Mouse (Mus musculus) forebrain, embryonic 12.5 days (tissue): ENCODE measurements around the gene Ptpn14. TPM values are rescaled to one million over a fixed set of nuclear protein-coding genes. Genes with fewer than 3 reads are reported as not detected.

Experiments used
- ATAC-seq: fragments of 200-750 bp; cut with Nextera tagmentation; 2 replicates; pipeline ENCODE4 v1.8.0; 2017; ENCODE audit warnings: moderate TSS enrichment; ENCODE audit not compliant: low FRiP score
- H3K27ac ChIP-seq: fragments of 300-500 bp; sonication (generic); 2 replicates; pipeline ENCODE4 v1.5.1; 2016; ENCODE audit warnings: mild to moderate bottlenecking
- H3K27me3 ChIP-seq: fragments of 300-500 bp; sonication (generic); 2 replicates; pipeline ENCODE4 v1.6.1; 2016; ENCODE audit warnings: mild to moderate bottlenecking
- H3K36me3 ChIP-seq: fragments of 300-500 bp; sonication (generic); replicated peaks from 2 replicates; pipeline ENCODE4 v1.6.1; 2016; ENCODE audit warnings: mild to moderate bottlenecking
- H3K4me1 ChIP-seq: fragments of 300-500 bp; sonication (generic); 2 replicates; pipeline ENCODE4 v1.6.1; 2016
- H3K4me2 ChIP-seq: fragments of 300-500 bp; sonication (generic); 2 replicates; pipeline ENCODE4 v1.6.1; 2016; ENCODE audit warnings: mild to moderate bottlenecking, moderate library complexity
- H3K4me3 ChIP-seq: fragments of 300-500 bp; sonication (generic); replicated peaks from 2 replicates; pipeline ENCODE4 v1.5.1; 2016; ENCODE audit warnings: mild to moderate bottlenecking
- H3K9ac ChIP-seq: fragments of 300-500 bp; sonication (generic); 2 replicates; pipeline ENCODE4 v1.6.1; 2016; ENCODE audit warnings: mild to moderate bottlenecking
- H3K9me3 ChIP-seq: fragments of 300-500 bp; sonication (generic); 2 replicates; pipeline ENCODE4 v1.6.1; 2016
- WGBS: fragments of 180-500 bp; shearing (Covaris S2); methylation state at CpG from one replicate; pipeline ENCODE4 v1.1.7; 2016; 5-methylcytosine and 5-hydroxymethylcytosine counted together
- polyA plus RNA-seq: library from polyadenylated mRNA; unstranded; fragments of >200 nt; fragmentation: Nextera tagmentation; extraction: Ambion mirVana; gene quantifications from 2 replicates; pipeline ENCODE4 v1.2.1, GENCODE M21; 2016

Gene Ptpn14
- polyA plus RNA-seq, 1 experiment from 2014 or later, result 2.8 TPM

DNA sequence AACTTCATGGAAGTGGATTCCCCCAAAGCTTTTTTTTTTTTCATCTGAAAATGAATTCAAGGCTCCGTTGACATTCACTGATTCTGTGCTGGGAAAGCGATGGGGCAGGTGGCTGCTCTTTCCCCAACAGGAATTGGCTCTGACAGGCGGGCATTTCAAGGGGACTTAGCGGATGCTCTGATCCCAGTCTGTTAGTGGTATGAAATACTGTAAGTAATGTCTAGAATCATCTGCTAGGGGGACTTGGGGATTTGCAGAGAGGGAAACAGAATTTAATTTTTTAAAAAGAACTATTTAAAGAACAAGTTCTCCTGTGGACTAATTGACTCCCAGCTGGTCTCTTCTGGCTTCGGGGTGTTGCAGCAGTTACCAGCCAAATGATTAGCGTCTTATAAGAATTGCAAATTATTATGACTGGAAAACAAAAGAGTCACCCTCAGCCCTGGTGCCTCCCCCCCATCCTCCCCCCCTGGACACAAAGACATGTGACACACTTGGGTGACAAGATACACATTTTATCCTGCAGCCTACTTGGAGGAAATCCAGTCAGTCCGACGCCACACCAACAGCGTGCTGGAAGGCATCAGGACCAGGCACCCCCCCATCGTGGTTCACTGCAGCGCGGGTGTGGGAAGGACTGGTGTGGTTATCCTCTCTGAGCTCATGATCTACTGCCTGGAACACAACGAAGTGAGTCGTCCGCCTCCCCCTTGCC is 136.9 kb downstream of the Ptpn14 start:
- Histone ChIP-seq H3K36me3 (no peaks in the 10 kb centered on the region; the same call in 1 of the 2 replicates), H3K9ac (no peak overlapping the region), H3K4me3 (no peak overlapping the region), H3K4me2 (no peak overlapping the region), H3K27ac (0 out of 2 replicates have a peak overlapping the region, but pooled peaks have one; percentile 31), H3K9me3 (no peaks in the 10 kb centered on the region), H3K27me3 (no peaks in the 10 kb centered on the region), H3K4me1 (peaks cover 11% of the 10 kb centered on the region)
- no peak for ATAC-seq
- WGBS, result 74% methylated on average over 15 of the region's 15 CpGs

DNA sequence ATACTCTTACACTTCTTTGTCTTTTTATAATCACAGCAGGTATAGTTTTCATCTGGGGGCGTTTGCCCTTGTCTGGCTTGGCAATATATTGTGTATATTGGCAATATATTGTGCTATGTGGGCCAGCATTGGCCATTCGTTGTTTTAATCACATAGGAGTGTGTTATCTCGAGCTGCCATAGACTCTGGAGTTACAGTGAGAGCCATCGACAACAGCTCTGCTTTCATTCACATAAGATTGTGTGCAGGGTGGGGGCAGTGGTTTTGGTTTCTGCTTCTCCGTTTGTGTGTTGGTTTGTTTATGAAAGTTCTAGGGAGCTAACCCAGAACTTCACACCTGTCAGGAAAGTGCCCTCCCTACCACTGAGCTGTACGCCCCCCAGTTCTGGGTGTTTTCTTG is 138.6 kb downstream of the Ptpn14 start:
- no peak for ATAC-seq
- Histone ChIP-seq H3K27me3 (no peaks in the 10 kb centered on the region), H3K9me3 (no peaks in the 10 kb centered on the region), H3K27ac (no peak overlapping the region), H3K4me2 (no peak overlapping the region), H3K9ac (no peak overlapping the region), H3K36me3 (no peaks in the 10 kb centered on the region; the same call in 1 of the 2 replicates), H3K4me3 (no peak overlapping the region), H3K4me1 (peaks cover 8% of the 10 kb centered on the region)
- WGBS, result 90% methylated on average over 6 of the region's 6 CpGs

DNA sequence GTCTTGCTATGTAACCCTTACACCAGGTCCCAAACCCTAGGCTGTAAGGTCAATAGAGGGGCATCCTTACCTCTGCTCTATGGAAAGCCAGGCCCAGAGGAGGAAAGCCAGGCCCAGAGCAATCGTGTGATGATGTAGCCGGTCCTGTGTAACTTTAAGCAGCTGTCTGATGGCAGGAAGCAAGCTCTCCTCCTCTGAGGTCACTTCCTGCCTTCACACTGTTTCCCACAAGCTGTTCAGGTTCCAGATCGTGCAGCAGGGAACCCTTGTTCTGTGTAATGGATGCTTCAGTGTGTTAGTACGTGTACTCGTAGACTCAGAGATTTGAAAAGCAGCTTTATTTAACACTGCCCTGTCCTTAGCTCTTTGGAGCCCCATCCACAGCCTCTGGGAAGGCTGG is 139.0 kb downstream of the Ptpn14 start:
- ATAC-seq, result no peak
- H3K4me3 ChIP-seq, result no peak overlapping the region
- no peak overlapping the region for H3K27ac ChIP-seq
- no peak overlapping the region for H3K4me2 ChIP-seq
- H3K4me1 ChIP-seq, result peaks cover 8% of the 10 kb centered on the region
- H3K9me3 ChIP-seq, result no peaks in the 10 kb centered on the region
- H3K9ac ChIP-seq, result no peak overlapping the region
- no peaks in the 10 kb centered on the region for H3K27me3 ChIP-seq
- H3K36me3 ChIP-seq, result no peaks in the 10 kb centered on the region; the same call in 1 of the 2 replicates
- 85% methylated on average over 5 of the region's 5 CpGs for WGBS

DNA sequence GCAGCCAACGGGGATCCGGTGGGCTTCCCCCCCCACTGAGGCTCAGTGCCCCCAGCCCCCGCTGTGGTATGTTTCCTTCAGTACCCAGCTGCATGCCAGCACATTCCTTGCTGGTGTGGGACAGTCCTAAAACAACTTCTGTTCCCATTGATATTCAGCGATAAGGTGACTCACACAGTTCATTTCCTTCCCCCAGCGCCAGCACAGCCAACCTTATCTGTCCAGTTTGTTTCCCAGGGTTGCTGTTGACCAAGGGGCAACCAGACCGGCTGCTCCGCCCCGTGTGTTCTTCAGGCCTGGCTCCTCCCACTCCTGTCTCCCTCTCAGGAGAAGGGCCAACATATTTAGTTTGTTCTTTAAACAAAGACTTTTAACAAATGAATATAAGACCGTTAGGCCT is 139.4 kb downstream of the Ptpn14 start:
- H3K36me3 ChIP-seq, result no peaks in the 10 kb centered on the region; the same call in 1 of the 2 replicates
- H3K4me3 ChIP-seq, result no peak overlapping the region
- 72% methylated on average over 9 of the region's 9 CpGs for WGBS
- no peak overlapping the region for H3K27ac ChIP-seq
- H3K4me2 ChIP-seq, result no peak overlapping the region
- H3K9ac ChIP-seq, result no peak overlapping the region
- no peaks in the 10 kb centered on the region for H3K27me3 ChIP-seq
- peaks cover 8% of the 10 kb centered on the region for H3K4me1 ChIP-seq
- H3K9me3 ChIP-seq, result no peaks in the 10 kb centered on the region
- ATAC-seq, result no peak

DNA sequence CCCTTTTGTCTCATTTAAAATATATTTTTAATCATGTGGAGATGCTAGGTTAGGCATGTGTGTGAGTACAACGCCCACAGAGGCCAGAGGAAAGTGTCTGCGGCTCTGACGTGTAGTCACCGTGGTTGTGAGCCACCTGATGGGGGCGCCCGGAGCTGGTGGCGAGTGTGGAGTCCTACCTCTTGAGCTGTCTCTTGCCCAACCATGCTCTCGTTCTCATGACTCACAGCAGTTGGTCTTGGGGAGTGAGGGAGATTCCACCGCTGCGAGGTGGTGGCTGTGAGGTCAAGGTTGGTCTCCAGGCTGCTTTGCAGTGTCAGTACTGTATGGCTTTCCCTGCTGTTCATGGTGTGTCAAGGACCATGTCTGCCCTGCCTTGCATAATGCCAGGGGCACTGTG is 140.0 kb downstream of the Ptpn14 start:
- Histone ChIP-seq H3K27ac (no peak overlapping the region), H3K27me3 (no peaks in the 10 kb centered on the region), H3K4me2 (no peak overlapping the region), H3K9me3 (no peaks in the 10 kb centered on the region), H3K36me3 (no peaks in the 10 kb centered on the region; the same call in 1 of the 2 replicates), H3K4me3 (no peak overlapping the region), H3K4me1 (peaks cover 8% of the 10 kb centered on the region), H3K9ac (no peak overlapping the region)
- 87% methylated on average over 10 of the region's 10 CpGs for WGBS
- no peak for ATAC-seq

DNA sequence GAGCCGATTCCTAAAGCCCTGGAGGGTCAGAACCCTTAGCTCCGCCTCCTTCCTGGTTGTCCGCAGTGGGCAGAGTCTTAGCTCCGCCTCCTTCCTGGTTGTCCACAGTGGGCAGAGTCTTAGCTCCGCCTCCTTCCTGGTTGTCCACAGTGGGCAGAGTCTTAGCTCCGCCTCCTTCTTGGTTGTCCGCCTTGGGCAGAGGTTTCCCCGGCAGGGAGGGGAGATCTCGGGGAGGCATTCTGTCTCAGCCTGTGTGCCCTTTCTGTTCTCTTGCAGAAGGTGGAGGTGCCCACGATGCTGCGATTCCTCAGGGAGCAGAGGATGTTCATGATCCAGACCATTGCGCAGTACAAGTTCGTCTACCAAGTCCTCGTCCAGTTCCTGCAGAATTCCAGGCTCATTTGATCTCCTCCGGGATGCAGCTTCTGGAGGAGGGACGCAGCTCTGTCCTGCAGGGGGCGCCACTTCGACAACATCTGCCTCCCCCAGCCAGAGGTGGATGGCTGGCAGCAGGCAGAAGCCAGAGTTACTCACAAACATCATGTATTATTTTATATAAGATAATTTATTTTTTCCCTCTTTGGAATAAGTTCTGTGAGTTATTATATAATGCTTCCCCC is 141.7 kb downstream of the Ptpn14 start:
- WGBS, result 93% methylated on average over 18 of the region's 18 CpGs
- no peak overlapping the region for H3K4me2 ChIP-seq
- ATAC-seq, result no peak
- no peak overlapping the region for H3K4me3 ChIP-seq
- no peak overlapping the region for H3K9ac ChIP-seq
- H3K4me1 ChIP-seq, result peaks cover 4% of the 10 kb centered on the region; the same call in 1 of the 2 replicates
- H3K36me3 ChIP-seq, result no peaks in the 10 kb centered on the region; the same call in 1 of the 2 replicates
- H3K9me3 ChIP-seq, result no peaks in the 10 kb centered on the region
- H3K27me3 ChIP-seq, result no peaks in the 10 kb centered on the region
- no peak overlapping the region for H3K27ac ChIP-seq

DNA sequence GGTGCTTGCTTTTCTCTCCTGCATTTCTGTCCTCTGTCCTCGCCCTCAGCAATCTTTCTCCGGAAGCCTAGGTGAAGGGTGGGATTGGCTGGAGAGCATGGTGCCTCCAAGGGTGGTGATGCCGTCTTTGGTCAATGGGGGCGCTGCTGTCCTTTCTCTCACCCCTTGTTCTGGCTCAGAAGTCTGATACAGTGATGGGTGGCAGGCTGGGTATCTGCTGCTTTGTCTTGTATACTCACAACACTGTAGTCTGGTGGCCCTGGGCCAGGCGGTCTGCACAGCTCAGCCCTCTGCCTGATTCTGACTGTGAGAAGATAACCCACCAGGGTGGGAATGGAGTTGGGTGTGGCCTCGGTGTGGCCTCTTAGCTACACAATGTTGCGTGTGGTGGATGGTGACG is 142.5 kb downstream of the Ptpn14 start:
- ATAC-seq, result no peak
- WGBS, result 83% methylated on average over 8 of the region's 8 CpGs
- Histone ChIP-seq H3K4me3 (no peak overlapping the region), H3K27me3 (no peaks in the 10 kb centered on the region), H3K27ac (no peak overlapping the region), H3K9me3 (no peaks in the 10 kb centered on the region), H3K36me3 (no peaks in the 10 kb centered on the region; the same call in 1 of the 2 replicates), H3K9ac (no peak overlapping the region), H3K4me1 (peaks cover 4% of the 10 kb centered on the region; the same call in 1 of the 2 replicates), H3K4me2 (no peak overlapping the region)

DNA sequence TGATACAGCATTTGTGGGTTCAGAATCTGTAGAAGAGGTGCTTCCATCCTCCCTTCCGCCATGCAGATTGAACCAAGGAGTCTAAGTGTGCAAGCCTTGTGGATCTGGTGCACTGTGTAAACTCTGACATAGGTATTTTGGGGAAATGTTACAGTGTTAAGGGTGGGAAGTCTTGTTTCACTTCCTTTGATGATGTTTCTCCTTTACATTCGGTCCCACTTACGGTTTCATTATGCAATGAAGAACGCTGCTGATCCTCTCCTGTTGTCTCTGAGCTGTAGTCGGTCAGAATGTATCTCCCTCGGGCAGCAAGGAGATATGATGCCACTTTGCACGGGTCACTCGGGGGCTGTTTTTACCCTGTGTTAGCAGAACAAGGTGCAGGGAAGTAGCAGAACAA is 143.6 kb downstream of the Ptpn14 start:
- H3K9ac ChIP-seq, result no peak overlapping the region
- no peak overlapping the region for H3K4me3 ChIP-seq
- H3K9me3 ChIP-seq, result no peaks in the 10 kb centered on the region
- 94% methylated on average over 8 of the region's 8 CpGs for WGBS
- H3K4me1 ChIP-seq, result peaks cover 4% of the 10 kb centered on the region; the same call in 1 of the 2 replicates
- no peak for ATAC-seq
- H3K4me2 ChIP-seq, result no peak overlapping the region
- H3K27me3 ChIP-seq, result no peaks in the 10 kb centered on the region
- H3K36me3 ChIP-seq, result no peaks in the 10 kb centered on the region; the same call in 1 of the 2 replicates
- H3K27ac ChIP-seq, result no peak overlapping the region

DNA sequence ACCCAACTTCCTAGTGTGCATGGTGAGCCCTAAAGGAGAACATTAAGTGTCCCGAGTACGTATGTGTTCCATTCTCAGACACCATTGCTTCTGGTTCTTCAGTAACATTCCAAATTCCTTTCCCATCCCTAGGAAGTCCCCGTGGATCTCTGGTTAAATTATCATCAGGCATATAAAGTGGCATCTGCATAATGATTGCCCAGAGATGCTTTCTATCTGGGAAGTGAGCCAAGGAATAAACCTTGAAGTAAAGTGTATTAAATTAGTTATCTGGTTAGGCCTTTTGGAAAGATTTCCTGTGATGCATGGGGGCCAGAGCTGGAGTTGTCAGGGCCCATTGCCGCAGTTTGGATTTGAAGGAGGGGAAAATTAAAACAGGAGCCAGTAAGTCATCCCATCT is 144.0 kb downstream of the Ptpn14 start:
- Histone ChIP-seq H3K27ac (no peak overlapping the region), H3K9ac (no peak overlapping the region), H3K4me3 (no peak overlapping the region), H3K27me3 (no peaks in the 10 kb centered on the region), H3K9me3 (no peaks in the 10 kb centered on the region), H3K36me3 (no peaks in the 10 kb centered on the region; the same call in 1 of the 2 replicates), H3K4me1 (peaks cover 4% of the 10 kb centered on the region; the same call in 1 of the 2 replicates), H3K4me2 (no peak overlapping the region)
- 91% methylated on average over 4 of the region's 4 CpGs for WGBS
- ATAC-seq, result no peak

DNA sequence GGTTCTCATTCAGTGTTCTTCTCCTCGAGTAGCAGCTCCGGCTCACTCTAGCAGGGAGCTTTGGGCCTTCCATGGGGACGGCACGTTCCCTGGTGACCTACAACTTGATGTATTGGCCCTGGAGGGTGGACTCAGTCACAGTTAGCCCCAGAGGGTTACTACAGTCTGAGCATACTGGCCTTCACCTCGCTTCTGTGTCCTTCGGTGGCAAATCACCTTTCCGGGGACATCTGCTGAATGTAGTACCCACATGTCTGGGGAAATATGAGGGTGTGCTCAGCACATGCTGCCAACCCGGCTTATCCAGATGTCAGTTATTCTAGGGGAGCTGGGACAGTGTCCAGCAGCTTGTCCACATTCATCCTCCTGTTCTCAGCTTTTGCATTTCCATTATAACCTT is 145.5 kb downstream of the Ptpn14 start:
- Histone ChIP-seq H3K4me2 (no peak overlapping the region), H3K4me1 (no peaks in the 10 kb centered on the region), H3K27ac (no peak overlapping the region), H3K9ac (no peak overlapping the region), H3K27me3 (no peaks in the 10 kb centered on the region), H3K4me3 (no peak overlapping the region), H3K36me3 (no peaks in the 10 kb centered on the region; the same call in 1 of the 2 replicates), H3K9me3 (no peaks in the 10 kb centered on the region)
- ATAC-seq, result no peak
- 85% methylated on average over 8 of the region's 8 CpGs for WGBS

DNA sequence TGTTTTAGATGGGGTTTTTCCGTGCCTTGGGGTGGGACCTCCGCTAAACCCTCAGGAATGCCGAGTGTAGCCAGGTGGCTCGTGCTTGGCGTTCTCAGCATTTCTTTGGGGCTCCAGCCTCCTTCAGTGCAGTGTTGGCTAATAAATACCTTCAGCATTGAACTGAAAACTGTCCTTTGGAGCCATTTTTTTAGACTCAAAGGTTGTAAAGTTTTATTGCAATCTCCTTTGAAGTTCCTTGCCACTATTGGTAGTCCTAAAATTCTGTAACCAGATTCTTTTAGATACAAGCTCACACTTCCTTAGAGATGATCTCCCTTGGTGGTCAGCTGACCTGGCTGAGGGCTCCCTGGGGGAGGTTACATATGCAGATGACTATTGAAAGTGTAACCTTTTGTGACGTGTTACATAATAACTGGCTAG is 147.4 kb downstream of the Ptpn14 start:
- no peak for ATAC-seq
- Histone ChIP-seq H3K9me3 (no peaks in the 10 kb centered on the region), H3K4me2 (no peak overlapping the region), H3K9ac (no peak overlapping the region), H3K36me3 (no peaks in the 10 kb centered on the region), H3K27me3 (no peaks in the 10 kb centered on the region), H3K4me3 (no peak overlapping the region), H3K4me1 (no peaks in the 10 kb centered on the region), H3K27ac (no peak overlapping the region)
- WGBS, result 37% methylated on average over 6 of the region's 6 CpGs

DNA sequence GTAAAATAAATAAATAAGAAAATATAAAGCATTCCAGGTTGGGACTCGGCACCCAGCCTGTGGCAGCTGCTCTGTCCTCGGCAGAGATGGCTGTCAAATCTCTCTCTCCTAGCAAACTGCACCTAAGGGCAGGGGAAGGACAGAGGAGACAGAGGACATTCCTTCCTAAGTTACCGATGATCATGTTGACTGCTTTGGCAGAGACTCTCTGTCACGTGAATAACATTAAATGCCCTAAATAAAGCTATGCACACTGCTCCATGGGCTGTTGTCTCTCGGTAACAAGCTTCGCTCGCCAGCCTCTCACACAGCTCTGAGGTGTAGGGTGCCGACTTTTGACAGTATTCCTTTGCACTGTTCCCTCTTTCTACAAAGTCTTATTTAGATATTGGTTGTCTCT is 148.1 kb downstream of the Ptpn14 start:
- Histone ChIP-seq H3K9me3 (no peaks in the 10 kb centered on the region), H3K4me2 (no peak overlapping the region), H3K36me3 (no peaks in the 10 kb centered on the region), H3K4me1 (no peaks in the 10 kb centered on the region), H3K4me3 (no peak overlapping the region), H3K27me3 (no peaks in the 10 kb centered on the region), H3K27ac (no peak overlapping the region), H3K9ac (no peak overlapping the region)
- no peak for ATAC-seq
- 84% methylated on average over 8 of the region's 8 CpGs for WGBS

DNA sequence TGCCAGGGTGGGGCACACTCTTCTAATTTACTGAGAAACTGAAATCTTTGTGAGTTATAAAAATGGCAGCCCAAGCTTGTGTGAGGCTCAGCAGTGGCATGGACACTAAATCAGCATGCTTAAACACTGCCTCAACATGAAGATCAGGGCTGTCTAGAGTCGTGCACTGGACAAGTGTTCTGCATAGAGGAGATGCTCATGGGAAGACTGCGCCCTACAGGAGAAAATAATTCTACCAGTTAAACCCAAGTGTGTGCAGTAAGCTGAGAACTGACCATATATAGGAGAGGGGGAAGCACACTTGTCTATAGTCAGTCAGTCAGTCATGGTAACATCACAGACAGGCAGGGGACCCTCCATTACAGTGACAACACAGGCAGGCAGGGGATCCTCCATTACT is 151.1 kb downstream of the Ptpn14 start:
- H3K27ac ChIP-seq, result no peak overlapping the region
- 80% methylated on average over 2 of the region's 2 CpGs for WGBS

More for the DNA sequence above, 151.1 kb downstream of the Ptpn14 start:
- Histone ChIP-seq H3K4me1 (peaks cover 9% of the 10 kb centered on the region), H3K9ac (no peak overlapping the region), H3K4me3 (no peak overlapping the region), H3K36me3 (no peaks in the 10 kb centered on the region), H3K4me2 (no peak overlapping the region), H3K27me3 (peaks cover 10% of the 10 kb centered on the region), H3K9me3 (no peaks in the 10 kb centered on the region)
- no peak for ATAC-seq
